Mouse (Mus musculus): ENCODE results near the gene Ceacam19. TPM values are rescaled to one million over a fixed set of nuclear protein-coding genes. Genes with fewer than 3 reads are reported as not detected.
A peak's percentile ranks its signal among the peaks of the same experiment; 100 is the strongest.

Ceacam19 gene
- total and polyA plus RNA-seq, 3 experiments: 0.05 TPM; not detected in 2

DNA sequence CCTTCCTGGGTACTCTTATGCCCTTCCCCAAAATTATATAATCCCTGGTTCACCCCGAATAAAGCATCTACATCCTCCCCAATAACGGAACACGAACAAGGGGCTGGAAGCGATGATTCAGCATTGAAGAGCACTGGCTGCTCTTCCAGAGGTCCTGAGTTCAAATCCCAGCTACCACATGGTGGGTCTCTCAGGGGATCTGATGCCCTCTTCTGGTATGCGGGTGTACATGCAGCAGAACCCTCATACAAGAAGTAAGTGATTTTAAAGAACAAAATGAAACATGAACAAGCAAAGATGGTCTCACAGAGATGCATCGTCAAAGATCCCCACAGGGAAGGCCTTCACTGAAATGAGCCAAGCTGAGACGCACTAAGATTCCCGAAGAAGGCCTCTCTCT lies 7.0 kb downstream of the Ceacam19 start:
- TF ChIP-seq GATA1 (IDR thresholded peaks at IDR 0.05; ENCODE audit: borderline replicate concordance, low read length) (no peak), TAL1 (conservative IDR thresholded peaks at IDR 0.05; ENCODE audit: low read depth, low read length) (no peak), POLR2AphosphoS5 (IDR thresholded peaks at IDR 0.05; ENCODE audit: insufficient replicate concordance, low read depth, low read length) (no peak), GATA2 (IDR thresholded peaks at IDR 0.05; ENCODE audit: borderline replicate concordance, low read depth, low read length) (no peak), CTCF (IDR thresholded peaks at IDR 0.05; ENCODE audit: low read depth, low read length) (no peak)
- Histone ChIP-seq H3K4me3 (ENCODE audit: low read depth, low read length) (no peak overlapping the region), H3K4me1 (ENCODE audit: insufficient read depth, low read depth, low read length) (peaks cover 4% of the 10 kb centered on the region; the same call in 1 of the 2 replicates), H3K9me3 (replicated peaks) (no peaks in the 10 kb centered on the region), H3K36me3 (replicated peaks) (no peaks in the 10 kb centered on the region), H3K27me3 (ENCODE audit: insufficient read depth, low read length) (peaks cover 3% of the 10 kb centered on the region; the same call in 1 of the 2 replicates)
- ATAC-seq (ENCODE audit: extremely low read depth, insufficient number of reproducible peaks, low FRiP score, poor library complexity, severe bottlenecking) (no peak), DNase-seq (ENCODE audit: low spot score) (no peak)

- peaks cover 6% of the 10 kb centered on the region for H3K4me1 ChIP-seq (ENCODE audit: insufficient read depth, low read depth, low read length)
- H3K27me3 ChIP-seq (ENCODE audit: insufficient read depth, low read length): peaks cover 3% of the 10 kb centered on the region; the same call in 1 of the 2 replicates
- peak; percentile 43 for ATAC-seq (ENCODE audit: extremely low read depth, insufficient number of reproducible peaks, low FRiP score, poor library complexity, severe bottlenecking)
- TF ChIP-seq GATA2 (IDR thresholded peaks at IDR 0.05; ENCODE audit: borderline replicate concordance, low read depth, low read length) (no peak), CTCF (IDR thresholded peaks at IDR 0.05; ENCODE audit: low read depth, low read length) (no peak), GATA1 (IDR thresholded peaks at IDR 0.05; ENCODE audit: borderline replicate concordance, low read length) (no peak), TAL1 (conservative IDR thresholded peaks at IDR 0.05; ENCODE audit: low read depth, low read length) (no peak), POLR2AphosphoS5 (IDR thresholded peaks at IDR 0.05; ENCODE audit: insufficient replicate concordance, low read depth, low read length) (no peak)
- H3K36me3 ChIP-seq (replicated peaks): no peaks in the 10 kb centered on the region
- no peaks in the 10 kb centered on the region for H3K9me3 ChIP-seq (replicated peaks)
- DNase-seq (ENCODE audit: low spot score): no peak
- no peak overlapping the region for H3K4me3 ChIP-seq (ENCODE audit: low read depth, low read length)
These were observed 10.9 kb downstream of the Ceacam19 start for GRCm38 (mm10) chr7:19876781-19877425.

DNA sequence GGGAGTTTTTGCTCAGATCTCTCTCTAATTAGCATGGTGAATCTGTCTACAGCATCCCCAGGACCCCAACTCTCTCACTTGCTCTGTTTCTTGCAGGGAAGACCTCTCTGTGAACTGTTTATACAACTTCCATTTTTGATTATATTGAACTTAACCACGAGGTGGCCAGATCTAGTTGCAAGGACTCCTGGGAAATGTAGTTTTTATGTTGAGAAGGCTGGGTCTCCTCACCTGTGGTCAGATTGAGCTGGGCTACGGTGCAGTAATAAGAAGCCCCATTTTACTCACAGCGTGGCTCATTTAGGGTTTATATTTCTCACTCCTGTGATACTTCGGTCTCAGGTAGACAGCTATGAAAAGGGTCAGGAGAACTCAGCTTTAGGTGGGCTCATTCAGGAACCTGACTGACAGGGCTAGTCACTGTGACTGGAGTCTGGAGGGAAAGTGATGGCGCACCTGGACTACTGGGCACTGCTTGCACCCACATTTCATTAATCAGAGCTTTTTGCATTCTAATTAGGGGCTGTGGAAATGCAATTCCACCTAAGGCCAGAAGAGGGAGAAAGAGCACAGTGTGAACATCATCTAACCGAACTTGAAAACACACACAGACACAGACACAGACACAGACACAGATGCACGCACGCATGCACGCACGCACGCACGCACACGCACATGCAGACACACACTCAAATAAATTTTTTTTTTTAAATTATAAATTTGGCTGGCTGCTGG lies 11.7 kb downstream of the Ceacam19 start:
- H3K36me3 ChIP-seq (replicated peaks): no peaks in the 10 kb centered on the region
- peaks cover 3% of the 10 kb centered on the region; the same call in 1 of the 2 replicates for H3K27me3 ChIP-seq (ENCODE audit: insufficient read depth, low read length)
- peaks cover 14% of the 10 kb centered on the region for H3K4me1 ChIP-seq (ENCODE audit: insufficient read depth, low read depth, low read length)
- no peak for DNase-seq (ENCODE audit: low spot score)
- H3K9me3 ChIP-seq (replicated peaks): no peaks in the 10 kb centered on the region
- ATAC-seq (ENCODE audit: extremely low read depth, insufficient number of reproducible peaks, low FRiP score, poor library complexity, severe bottlenecking): no peak
- H3K4me3 ChIP-seq (ENCODE audit: low read depth, low read length): no peak overlapping the region
- no peak for TF ChIP-seq POLR2AphosphoS5 (IDR thresholded peaks at IDR 0.05; ENCODE audit: insufficient replicate concordance, low read depth, low read length)
- no peak for TF ChIP-seq GATA2 (IDR thresholded peaks at IDR 0.05; ENCODE audit: borderline replicate concordance, low read depth, low read length)
- peak; percentile 67 for TF ChIP-seq CTCF (IDR thresholded peaks at IDR 0.05; ENCODE audit: low read depth, low read length)

DNA sequence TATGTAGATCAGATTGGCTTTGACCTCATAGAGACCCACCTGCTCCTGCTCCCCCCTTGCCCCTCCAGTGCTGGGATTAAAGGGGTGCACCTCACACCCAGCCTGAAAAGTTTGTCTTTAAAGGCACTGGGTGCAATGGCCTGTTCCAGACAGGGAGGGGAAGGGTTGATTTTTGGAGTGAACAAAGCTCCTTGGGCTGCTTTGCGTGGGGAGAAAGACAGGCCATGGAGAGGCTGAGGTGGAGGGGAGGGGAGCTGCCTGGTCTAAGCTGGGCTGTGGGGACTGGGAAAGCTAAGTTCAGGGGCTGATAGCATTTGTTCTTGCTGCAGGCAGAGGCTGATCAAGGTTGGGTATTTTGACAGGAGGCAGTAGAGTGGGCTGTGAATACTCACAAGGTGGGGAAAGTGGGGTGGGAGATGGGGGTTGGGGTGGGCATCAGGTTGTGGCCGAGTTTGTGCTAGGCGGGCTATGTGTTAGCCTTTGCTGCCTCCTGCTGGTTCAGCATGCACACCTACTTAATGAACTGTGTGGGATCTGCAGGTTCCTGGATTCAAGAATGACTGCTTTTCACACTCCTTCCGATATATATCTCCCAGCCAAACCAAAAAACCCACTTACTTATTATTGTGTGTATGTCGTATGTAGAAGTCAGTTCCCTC lies 15.7 kb downstream of the Ceacam19 start:
- Histone ChIP-seq H3K36me3 (replicated peaks) (no peaks in the 10 kb centered on the region), H3K4me3 (ENCODE audit: low read depth, low read length) (no peak overlapping the region), H3K4me1 (ENCODE audit: insufficient read depth, low read depth, low read length) (peaks cover 26% of the 10 kb centered on the region), H3K27me3 (ENCODE audit: insufficient read depth, low read length) (no peaks in the 10 kb centered on the region), H3K9me3 (replicated peaks) (no peaks in the 10 kb centered on the region)
- peak; percentile 27 for DNase-seq (ENCODE audit: low spot score)
- no peak for ATAC-seq (ENCODE audit: extremely low read depth, insufficient number of reproducible peaks, low FRiP score, poor library complexity, severe bottlenecking)
- peak; percentile 37; the same call in 1 of the 2 replicates for TF ChIP-seq CTCF (IDR thresholded peaks at IDR 0.05; ENCODE audit: low read depth, low read length)
- no peak for TF ChIP-seq TAL1 (conservative IDR thresholded peaks at IDR 0.05; ENCODE audit: low read depth, low read length)

GRCm38 (mm10) chr7:19871137-19871621 lies 16.6 kb downstream of the Ceacam19 start:
- TF ChIP-seq TAL1 (conservative IDR thresholded peaks at IDR 0.05; ENCODE audit: low read depth, low read length) (no peak), CTCF (IDR thresholded peaks at IDR 0.05; ENCODE audit: low read depth, low read length) (no peak), GATA1 (IDR thresholded peaks at IDR 0.05; ENCODE audit: borderline replicate concordance, low read length) (no peak), GATA2 (IDR thresholded peaks at IDR 0.05; ENCODE audit: borderline replicate concordance, low read depth, low read length) (no peak), POLR2AphosphoS5 (IDR thresholded peaks at IDR 0.05; ENCODE audit: insufficient replicate concordance, low read depth, low read length) (no peak)
- Histone ChIP-seq H3K9me3 (replicated peaks) (no peaks in the 10 kb centered on the region), H3K4me3 (ENCODE audit: low read depth, low read length) (peak overlapping the region; percentile 57; the same call in 1 of the 2 replicates), H3K4me1 (ENCODE audit: insufficient read depth, low read depth, low read length) (peaks cover 24% of the 10 kb centered on the region), H3K27me3 (ENCODE audit: insufficient read depth, low read length) (no peaks in the 10 kb centered on the region), H3K36me3 (replicated peaks) (no peaks in the 10 kb centered on the region)
- DNase-seq (ENCODE audit: low spot score) (peak; percentile 82), ATAC-seq (ENCODE audit: extremely low read depth, insufficient number of reproducible peaks, low FRiP score, poor library complexity, severe bottlenecking) (peak; percentile 85)
